Mouse (Mus musculus) heart, embryonic 10.5 days (tissue): ENCODE measurements around the gene A030003K21Rik. TPM values are rescaled to one million over a fixed set of nuclear protein-coding genes. Genes with fewer than 3 reads are reported as not detected.
"Not testable (repeated sequence)": the region's sequence is repeated elsewhere in the genome, so short reads cannot be mapped to it uniquely, and the experiment has no call there.

Experiments
- DNase-seq: peaks from one replicate; pipeline ENCODE4 v3.0.0-alpha.2; 2017; ENCODE audit warnings: low spot score
- H3K27ac ChIP-seq: fragments of 300-500 bp; sonication (generic); 2 replicates; pipeline ENCODE4 v1.5.1; 2016; ENCODE audit warnings: mild to moderate bottlenecking
- H3K27me3 ChIP-seq: fragments of 300-500 bp; sonication (generic); 2 replicates; pipeline ENCODE4 v1.6.1; 2016; ENCODE audit warnings: mild to moderate bottlenecking; ENCODE audit not compliant: poor library complexity, insufficient read depth, severe bottlenecking
- H3K36me3 ChIP-seq: fragments of 300-500 bp; sonication (generic); 2 replicates; pipeline ENCODE4 v1.6.1; 2016; ENCODE audit warnings: mild to moderate bottlenecking, moderate library complexity
- H3K4me1 ChIP-seq: fragments of 300-500 bp; sonication (generic); 2 replicates; pipeline ENCODE4 v1.6.1; 2016; ENCODE audit warnings: mild to moderate bottlenecking
- H3K4me3 ChIP-seq: fragments of 300-500 bp; sonication (generic); 2 replicates; pipeline ENCODE4 v1.5.1; 2016; ENCODE audit warnings: mild to moderate bottlenecking, moderate library complexity
- H3K9me3 ChIP-seq: fragments of 300-500 bp; sonication (generic); 2 replicates; pipeline ENCODE4 v1.6.1; 2016; ENCODE audit warnings: mild to moderate bottlenecking, moderate library complexity
- WGBS: fragments of 180-500 bp; shearing (Covaris S2); methylation state at CpG from one replicate; pipeline ENCODE4 v1.1.7; 2016; 5-methylcytosine and 5-hydroxymethylcytosine counted together
- polyA plus RNA-seq: library from polyadenylated mRNA; unstranded; fragments of >200 nt; fragmentation: Nextera tagmentation; extraction: Ambion mirVana; gene quantifications from 2 replicates; pipeline ENCODE4 v1.2.1, GENCODE M21; 2016

Gene A030003K21Rik
- polyA plus RNA-seq, result not detected in 2 replicates

DNA sequence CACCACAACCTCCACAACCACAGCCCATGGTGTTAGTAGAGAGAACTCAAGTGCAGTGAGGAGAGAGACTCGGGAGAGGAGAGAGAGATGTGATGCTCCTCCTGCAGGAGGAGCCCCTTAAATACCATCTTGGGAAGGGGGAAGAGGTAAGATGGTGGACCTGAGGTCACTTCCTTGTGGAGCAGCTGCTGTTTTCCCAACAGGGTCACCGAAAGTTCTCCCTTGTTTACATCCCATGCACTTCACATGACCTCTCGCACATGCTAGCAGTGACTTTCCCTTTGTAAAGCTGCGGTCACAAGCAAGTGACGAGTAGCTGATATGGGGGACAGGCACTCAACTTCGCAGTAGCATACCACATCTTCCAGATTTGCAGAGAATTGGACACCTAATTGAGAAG, at the start of gene A030003K21Rik:
Gene A030003K21Rik (minus strand): TSS at position 94 of the 400 bp plus-strand sequence.
- H3K27me3 ChIP-seq, H3K4me1 ChIP-seq, H3K9me3 ChIP-seq, H3K27ac ChIP-seq, H3K4me3 ChIP-seq, DNase-seq, H3K36me3 ChIP-seq: not testable (repeated sequence)
- WGBS, result no CpG with 5 or more reads among the region's 6 CpGs

DNA sequence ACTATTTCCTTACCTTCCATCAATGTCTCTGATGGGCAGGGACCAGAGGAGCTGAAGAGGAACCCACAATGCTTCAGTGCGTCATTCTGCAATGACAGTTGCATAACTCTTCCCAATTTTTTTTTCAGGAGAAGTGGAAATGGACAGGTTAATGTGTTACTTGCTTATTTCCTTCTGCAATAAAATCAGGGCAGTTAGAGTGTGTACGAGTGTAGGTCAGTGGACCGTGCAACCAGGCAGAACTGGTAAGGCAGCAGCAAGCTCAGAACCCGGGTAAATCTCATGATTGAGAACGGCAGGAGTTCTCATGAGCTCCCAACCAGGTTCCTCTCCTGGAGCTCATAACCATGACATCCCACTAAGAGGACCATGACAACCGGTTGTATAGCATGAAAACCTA, 48.9 kb upstream of the A030003K21Rik start:
- WGBS, result 84% methylated on average over 6 of the region's 6 CpGs
- DNase-seq, result peak; percentile 36
- H3K9me3 ChIP-seq, result no peaks in the 10 kb centered on the region
- no peaks in the 10 kb centered on the region for H3K4me1 ChIP-seq
- no peak overlapping the region for H3K27ac ChIP-seq
- H3K4me3 ChIP-seq, result no peak overlapping the region
- no peaks in the 10 kb centered on the region for H3K27me3 ChIP-seq
- no peaks in the 10 kb centered on the region for H3K36me3 ChIP-seq

DNA sequence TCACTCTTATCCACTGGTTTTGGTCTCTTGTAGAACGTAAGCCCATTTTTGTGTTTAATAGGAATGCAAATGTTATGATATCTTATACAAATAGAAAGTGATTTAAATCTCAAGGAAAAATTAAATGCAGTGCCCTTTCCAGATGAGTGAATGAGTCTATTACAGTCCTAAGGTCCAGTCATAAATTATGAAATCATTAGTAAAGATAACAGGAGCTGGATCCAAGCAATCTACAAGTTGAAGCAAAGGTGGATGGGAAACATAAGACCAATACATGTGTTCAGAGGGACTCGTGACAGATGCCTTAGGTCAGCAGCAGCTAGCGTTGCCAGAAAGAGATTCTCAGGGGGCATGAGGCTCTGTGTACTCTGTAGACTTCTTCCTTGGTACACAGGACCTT, 48.4 kb upstream of the A030003K21Rik start:
- H3K4me1 ChIP-seq, result no peaks in the 10 kb centered on the region
- H3K27ac ChIP-seq, result no peak overlapping the region
- H3K4me3 ChIP-seq, result no peak overlapping the region
- H3K9me3 ChIP-seq, result no peaks in the 10 kb centered on the region
- H3K36me3 ChIP-seq, result no peaks in the 10 kb centered on the region
- no peak for DNase-seq
- no peaks in the 10 kb centered on the region for H3K27me3 ChIP-seq
- 78% methylated on average over 3 of the region's 3 CpGs for WGBS

DNA sequence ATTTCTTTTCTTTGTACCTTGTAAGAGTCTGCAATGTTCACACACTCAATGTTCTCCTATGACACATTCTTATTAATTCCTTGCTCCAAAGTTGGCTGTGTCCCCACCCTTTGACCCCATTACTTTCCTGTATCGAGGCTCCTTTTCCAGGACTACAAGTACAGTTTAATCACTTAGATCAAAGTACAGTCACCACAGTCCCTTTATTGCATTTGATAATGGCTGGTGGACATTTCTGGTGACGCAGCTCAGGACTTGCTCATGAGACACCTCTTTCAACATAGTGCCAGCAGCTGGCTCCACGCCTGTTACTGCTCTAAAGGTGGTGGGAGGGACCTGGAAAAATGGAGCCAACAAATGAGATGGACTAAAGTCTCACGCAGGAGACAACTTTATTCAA, 47.9 kb upstream of the A030003K21Rik start:
- no peaks in the 10 kb centered on the region for H3K36me3 ChIP-seq
- WGBS, result 60% methylated on average over 4 of the region's 4 CpGs
- H3K9me3 ChIP-seq, result no peaks in the 10 kb centered on the region
- DNase-seq, result no peak
- no peaks in the 10 kb centered on the region for H3K27me3 ChIP-seq
- no peaks in the 10 kb centered on the region for H3K4me1 ChIP-seq
- H3K4me3 ChIP-seq, result no peak overlapping the region
- H3K27ac ChIP-seq, result no peak overlapping the region

DNA sequence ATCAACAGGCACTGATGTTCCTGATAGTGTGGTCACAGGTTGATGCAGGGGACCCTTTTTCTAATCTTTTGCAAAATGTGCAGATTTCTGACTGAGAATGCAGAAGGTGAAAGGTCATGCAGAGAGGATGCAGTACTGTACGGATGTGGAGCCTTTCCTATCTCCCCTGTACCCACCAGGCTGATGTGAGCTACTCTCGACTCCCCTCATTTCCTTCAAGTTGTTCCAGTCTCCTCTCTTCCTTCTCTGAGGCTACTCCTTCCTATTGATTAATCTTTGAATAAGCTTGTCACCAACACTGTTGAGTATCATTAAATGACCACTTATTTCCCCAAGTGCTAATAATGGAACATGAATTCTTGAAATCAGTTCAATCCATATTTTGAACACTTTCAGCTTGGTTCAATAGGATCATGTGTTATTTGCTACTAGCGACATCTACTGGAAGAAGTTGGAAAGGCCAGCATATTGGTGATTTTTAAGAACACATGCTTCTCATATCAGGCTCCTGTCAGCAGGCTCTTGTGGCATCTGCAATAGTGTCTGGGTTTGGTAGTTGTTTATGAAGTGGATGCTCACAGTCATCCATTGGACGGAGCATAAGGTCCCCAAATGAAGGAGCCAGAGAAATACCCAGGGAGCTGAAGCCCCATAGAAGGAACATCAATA, 44.5 kb upstream of the A030003K21Rik start:
- Histone ChIP-seq H3K9me3 (no peaks in the 10 kb centered on the region; the same call in 1 of the 2 replicates), H3K27ac (no peak overlapping the region), H3K4me1 (no peaks in the 10 kb centered on the region), H3K4me3 (no peak overlapping the region), H3K27me3 (no peaks in the 10 kb centered on the region), H3K36me3 (no peaks in the 10 kb centered on the region)
- DNase-seq, result peak; percentile 77
- WGBS, result 26% methylated on average over 4 of the region's 4 CpGs

DNA sequence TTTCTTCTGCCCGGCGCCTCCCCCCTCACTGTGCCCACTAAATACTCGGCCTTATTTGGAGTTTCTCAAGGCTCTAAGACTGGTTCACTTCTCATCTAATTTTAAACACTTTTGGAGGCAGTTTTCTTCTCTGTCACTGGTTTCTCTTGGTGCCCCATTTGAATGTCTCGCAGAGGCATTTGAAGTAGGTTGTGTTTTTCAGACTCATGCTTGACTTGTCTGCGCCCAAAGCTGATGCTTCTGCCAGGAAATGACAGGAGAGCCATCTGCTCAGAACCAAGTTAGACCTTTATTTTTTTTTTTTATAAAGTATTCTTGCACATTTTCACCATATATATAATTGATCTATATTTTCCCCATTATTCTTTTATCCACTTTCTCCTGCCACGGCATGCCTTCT, 43.5 kb upstream of the A030003K21Rik start:
- no peak for DNase-seq
- H3K27me3 ChIP-seq, result no peaks in the 10 kb centered on the region
- WGBS, result 87% methylated on average over 6 of the region's 6 CpGs
- H3K4me1 ChIP-seq, result no peaks in the 10 kb centered on the region
- no peak overlapping the region for H3K4me3 ChIP-seq
- no peak overlapping the region for H3K27ac ChIP-seq
- no peaks in the 10 kb centered on the region for H3K36me3 ChIP-seq
- H3K9me3 ChIP-seq, result no peaks in the 10 kb centered on the region; the same call in 1 of the 2 replicates

DNA sequence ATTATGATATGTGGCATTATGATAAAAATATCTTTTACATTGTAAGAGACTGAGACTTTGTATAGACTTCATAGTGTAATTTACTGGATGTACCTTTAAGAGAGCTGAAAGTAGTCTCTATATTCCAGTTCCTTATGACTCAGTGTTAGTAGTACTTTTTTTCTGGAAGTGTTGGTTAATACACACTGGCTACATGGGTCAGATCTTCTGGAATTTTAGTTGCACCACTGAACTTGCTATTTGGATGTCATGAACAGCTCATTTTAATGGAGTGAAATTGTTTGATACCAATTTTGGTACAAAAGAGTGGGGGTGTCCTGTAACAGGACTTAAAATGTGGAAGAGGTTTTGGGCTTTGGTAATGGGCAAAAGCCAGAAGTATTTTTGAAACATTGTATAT, 34.7 kb upstream of the A030003K21Rik start:
- no peaks in the 10 kb centered on the region for H3K27me3 ChIP-seq
- H3K9me3 ChIP-seq, result no peaks in the 10 kb centered on the region
- H3K36me3 ChIP-seq, result no peaks in the 10 kb centered on the region
- no peak overlapping the region for H3K27ac ChIP-seq
- DNase-seq, result no peak
- H3K4me1 ChIP-seq, result peaks cover 21% of the 10 kb centered on the region
- no peak overlapping the region for H3K4me3 ChIP-seq

DNA sequence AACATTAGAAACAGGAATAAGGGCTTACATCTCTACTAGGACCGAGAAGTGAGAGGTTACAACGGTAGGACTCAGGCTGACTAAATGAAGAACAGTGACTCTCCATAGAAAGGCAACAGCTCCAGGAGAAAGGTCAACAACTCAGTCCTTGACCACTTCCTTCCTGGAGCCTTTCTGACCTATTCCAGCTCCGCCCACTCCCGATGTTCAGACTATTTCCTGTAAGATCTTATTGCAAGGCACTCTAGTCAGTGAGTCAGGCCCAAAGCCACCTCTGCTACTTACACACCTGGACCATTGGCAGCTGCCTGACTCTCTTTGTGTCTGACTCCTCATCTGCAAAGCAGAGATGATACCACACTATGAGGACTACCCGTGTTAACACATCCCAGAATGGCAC, 32.6 kb upstream of the A030003K21Rik start:
- Histone ChIP-seq H3K27me3 (no peaks in the 10 kb centered on the region), H3K4me1 (peaks cover 35% of the 10 kb centered on the region), H3K36me3 (no peaks in the 10 kb centered on the region), H3K27ac (no peak overlapping the region), H3K9me3 (no peaks in the 10 kb centered on the region), H3K4me3 (no peak overlapping the region)
- no peak for DNase-seq
- 59% methylated on average over 5 of the region's 5 CpGs for WGBS

DNA sequence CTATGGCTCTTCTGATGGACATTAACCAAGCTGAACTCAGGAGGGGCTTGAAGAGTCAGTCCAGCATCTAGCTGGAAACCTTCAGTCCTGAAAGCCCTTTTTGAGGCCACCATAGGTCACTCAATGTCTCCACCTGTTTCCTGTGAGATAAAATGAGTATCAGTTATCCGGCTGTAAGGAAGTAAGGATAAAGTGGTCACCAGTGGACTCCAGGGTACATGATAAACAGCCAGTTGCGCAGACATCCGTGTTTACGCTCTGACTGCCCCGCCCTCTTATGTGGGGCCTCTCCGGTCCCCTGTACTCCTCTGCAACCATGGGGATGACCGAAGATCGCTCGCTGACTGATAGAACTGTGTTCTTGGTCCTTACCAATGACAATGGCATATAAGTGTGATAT, 31.2 kb upstream of the A030003K21Rik start:
- H3K27ac ChIP-seq, result peak overlapping the region; percentile 52; the same call in 1 of the 2 replicates

DNA sequence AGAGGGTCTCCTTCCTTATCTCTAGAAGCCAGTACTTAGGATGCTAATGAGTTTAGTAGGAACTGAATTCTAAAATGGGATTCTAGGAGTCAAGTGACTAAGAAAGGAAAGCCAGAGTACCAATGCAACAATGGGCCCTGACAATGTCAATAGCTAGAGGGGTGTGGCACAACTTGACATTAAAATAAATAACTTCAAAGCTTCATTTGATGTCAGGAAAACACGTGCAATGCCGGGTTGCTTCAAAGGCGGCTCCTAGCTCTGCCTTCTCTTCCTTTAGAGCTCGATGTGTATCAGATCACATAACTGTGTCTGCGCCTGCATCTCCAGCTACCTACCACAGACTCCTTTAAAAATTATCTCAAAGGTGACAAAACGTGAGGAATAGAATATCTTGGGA, 30.7 kb upstream of the A030003K21Rik start:
- H3K27me3 ChIP-seq, result no peaks in the 10 kb centered on the region
- no peaks in the 10 kb centered on the region for H3K9me3 ChIP-seq
- no peak overlapping the region for H3K4me3 ChIP-seq
- peaks cover 35% of the 10 kb centered on the region for H3K4me1 ChIP-seq
- no peaks in the 10 kb centered on the region for H3K36me3 ChIP-seq
- no peak for DNase-seq
- peak overlapping the region; percentile 52; the same call in 1 of the 2 replicates for H3K27ac ChIP-seq
- 41% methylated on average over 6 of the region's 6 CpGs for WGBS

More for the DNA sequence above, 31.2 kb upstream of the A030003K21Rik start:
- peak; percentile 89 for DNase-seq
- Histone ChIP-seq H3K36me3 (no peaks in the 10 kb centered on the region), H3K9me3 (no peaks in the 10 kb centered on the region), H3K27me3 (no peaks in the 10 kb centered on the region), H3K4me1 (peaks cover 35% of the 10 kb centered on the region), H3K4me3 (no peak overlapping the region)
- WGBS, result 69% methylated on average over 9 of the region's 9 CpGs

DNA sequence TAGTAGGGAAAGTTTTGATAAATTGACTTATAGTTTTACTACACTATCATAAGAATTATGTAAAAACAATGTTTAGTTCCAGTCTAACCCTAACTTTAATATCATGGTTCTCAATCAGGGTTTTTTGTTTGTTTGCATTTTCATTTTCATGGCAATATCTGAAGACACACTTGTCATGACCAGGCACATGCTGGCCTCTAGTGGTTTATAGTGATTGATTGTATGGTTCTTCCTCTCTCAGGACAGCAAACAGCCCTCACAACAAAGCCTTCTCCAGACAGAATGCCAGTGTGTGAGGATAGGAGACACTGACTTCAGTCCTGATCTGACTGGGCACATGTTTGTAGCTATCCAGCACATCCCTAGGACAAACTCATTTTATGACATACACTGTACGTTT, 30.1 kb upstream of the A030003K21Rik start:
- Histone ChIP-seq H3K36me3 (no peaks in the 10 kb centered on the region), H3K9me3 (no peaks in the 10 kb centered on the region), H3K4me1 (peaks cover 35% of the 10 kb centered on the region), H3K27me3 (no peaks in the 10 kb centered on the region), H3K27ac (peak overlapping the region; percentile 52; the same call in 1 of the 2 replicates), H3K4me3 (no peak overlapping the region)
- WGBS, result 80% methylated on average over 1 of the region's 1 CpGs
- DNase-seq, result no peak

DNA sequence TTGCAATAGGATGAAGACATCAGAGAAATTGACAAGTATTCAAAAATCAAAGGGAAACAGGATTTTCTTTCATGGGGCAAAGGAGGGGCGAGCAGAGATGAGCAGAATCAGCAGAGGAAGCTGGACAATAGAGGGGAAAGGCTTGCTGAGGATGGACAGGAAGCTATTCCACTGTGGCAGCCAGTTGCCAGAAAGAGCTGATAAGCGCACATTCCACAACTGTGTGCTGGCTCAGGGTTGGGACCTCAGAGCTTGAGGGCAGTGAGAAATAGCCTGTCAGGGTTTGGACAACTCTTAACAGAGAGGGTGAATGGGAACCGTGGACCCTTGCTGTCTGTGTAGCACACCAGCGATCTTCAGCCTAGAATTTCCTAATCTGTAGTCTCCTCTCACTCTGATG, 28.9 kb upstream of the A030003K21Rik start:
- Histone ChIP-seq H3K9me3 (no peaks in the 10 kb centered on the region), H3K4me1 (peaks cover 35% of the 10 kb centered on the region), H3K27me3 (no peaks in the 10 kb centered on the region), H3K4me3 (peak overlapping the region; percentile 6; the same call in 1 of the 2 replicates), H3K36me3 (no peaks in the 10 kb centered on the region), H3K27ac (peak overlapping the region; percentile 65)
- peak; percentile 89 for DNase-seq
- WGBS, result 8% methylated on average over 4 of the region's 4 CpGs

DNA sequence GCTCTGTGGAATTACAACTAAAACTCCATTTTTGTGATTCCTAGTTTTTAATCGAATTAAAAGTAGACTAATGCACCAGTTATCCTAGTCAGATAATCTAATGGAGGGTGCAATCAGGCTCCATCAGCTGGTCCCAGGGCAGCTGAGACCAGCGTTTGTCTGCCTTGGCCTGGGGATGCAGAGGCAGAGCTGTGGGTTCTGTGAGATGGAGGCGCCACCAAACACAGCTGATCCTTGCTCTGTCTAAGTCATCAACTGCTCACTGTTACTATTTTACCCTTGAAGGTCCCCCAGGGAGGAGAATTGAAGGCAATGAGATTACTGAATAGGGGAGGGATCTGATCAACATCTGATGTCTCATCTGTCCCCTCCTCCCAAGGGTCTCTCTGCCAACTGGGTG, 23.2 kb upstream of the A030003K21Rik start:
- Histone ChIP-seq H3K27me3 (no peaks in the 10 kb centered on the region), H3K36me3 (no peaks in the 10 kb centered on the region), H3K9me3 (no peaks in the 10 kb centered on the region), H3K4me1 (peaks cover 3% of the 10 kb centered on the region; the same call in 1 of the 2 replicates), H3K4me3 (no peak overlapping the region), H3K27ac (no peak overlapping the region)
- DNase-seq, result no peak
- 73% methylated on average over 3 of the region's 3 CpGs for WGBS
